Mouse (Mus musculus) thymus, adult 2 months (tissue): ENCODE results near the gene Bcas3.

Experiments used
- CTCF ChIP-seq: fragments of 200-500 bp; IDR thresholded peaks from 2 replicates; pipeline ENCODE4 v1.5.1; 2012; ENCODE audit warnings: mild to moderate bottlenecking, control low read depth, low read length, moderate library complexity, borderline replicate concordance; ENCODE audit not compliant: control insufficient read depth, poor library complexity, insufficient read depth; ENCODE audit errors: extremely low read depth
- POLR2A ChIP-seq: fragments of 200-500 bp; IDR thresholded peaks from 2 replicates; pipeline ENCODE4 v1.6.1; 2012; ENCODE audit warnings: mild to moderate bottlenecking, low read length, control low read depth, moderate library complexity; ENCODE audit not compliant: control insufficient read depth, poor library complexity, insufficient read depth; ENCODE audit errors: extremely low read depth

DNA sequence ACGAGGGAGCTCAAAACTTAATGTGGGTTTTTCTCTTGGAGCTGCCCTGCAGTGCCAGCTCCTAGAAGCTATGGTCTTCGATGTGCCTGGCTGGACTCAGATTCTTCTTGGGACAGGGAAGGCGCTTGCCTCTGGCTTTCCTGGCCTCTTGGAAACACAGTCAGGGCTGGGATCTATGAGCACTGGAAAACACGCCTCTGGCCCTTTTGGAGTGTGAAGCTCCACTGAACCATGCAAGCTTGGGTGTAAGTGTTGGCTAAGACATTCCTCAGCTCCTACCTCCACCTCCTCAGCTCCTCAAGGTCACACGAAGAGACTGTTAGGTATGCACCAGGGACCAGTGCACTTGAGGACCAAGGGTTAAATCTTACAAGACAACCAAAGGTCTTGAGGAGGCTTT, 492.0 kb downstream of the Bcas3 start:
- no peak for TF ChIP-seq POLR2A
- no peak for TF ChIP-seq CTCF
